Comparison of ENCODE assay signal across 14 mouse cellular contexts in genomic region chr7:128541771-128542170, GRCm38 (mm10). TPM values are rescaled to one million over a fixed set of nuclear protein-coding genes. Genes with fewer than 3 reads are reported as not detected.
DNase-seq lines count a peak whose midpoint lies in the region; ATAC-seq and TF ChIP-seq lines count a peak whose summit lies in the region.
"Had no signal": no experiment of that assay in that cellular context is flagged by ENCODE, and none has a peak within 500 bp of the region (broad histone marks: within the 10 kb centered on the region; RNA-seq: fewer than 3 reads in every experiment).

No protein-coding gene starts in this region.

- DNase-seq in gastrocnemius, adult 2 months, result no peak
- DNase-seq in gastrocnemius, postnatal 36 days, result no peak
- no peak for DNase-seq in hindbrain, embryonic 14.5 days (ENCODE audit: low spot score)
- DNase-seq in stomach, postnatal 0 days (ENCODE audit: low spot score), result no peak
- no peak for DNase-seq in urinary bladder, postnatal 36 days (ENCODE audit: low spot score in 2 of 2)
- DNase-seq: cerebellum, adult 11-12 months; kidney, adult 18-20 months; liver, embryonic 13.5 days; spleen, adult 18-20 months had no signal

- 71% methylated on average over 17 of the region's 17 CpGs for WGBS in hindbrain, embryonic 14.5 days
- 74% methylated on average over 17 of the region's 17 CpGs for WGBS in hindbrain, embryonic 16.5 days
- 87% methylated on average over 17 of the region's 17 CpGs for whole genome bisulfite sequencing in stomach, embryonic 14.5 days
- WGBS in stomach, postnatal 0 days, result 80% methylated on average over 17 of the region's 17 CpGs
- WGBS in stomach, embryonic 16.5 days, result 88% methylated on average over 17 of the region's 17 CpGs

- no peaks in the 10 kb centered on the region for H3K27me3 ChIP-seq in hindbrain, embryonic 14.5 days (ENCODE audit: control insufficient read depth, insufficient read depth, low read length)
- no peaks in the 10 kb centered on the region for H3K27me3 ChIP-seq in hindbrain, embryonic 16.5 days (replicated peaks; ENCODE audit: control insufficient read depth, insufficient read depth, low read length)
- no peaks in the 10 kb centered on the region for H3K27me3 ChIP-seq in stomach, embryonic 14.5 days (ENCODE audit: control insufficient read depth, insufficient read depth, low read length)
- H3K27me3 ChIP-seq in stomach, postnatal 0 days (ENCODE audit: control insufficient read depth, insufficient read depth, low read length), result no peaks in the 10 kb centered on the region
- H3K27me3 ChIP-seq in stomach, embryonic 16.5 days (ENCODE audit: control insufficient read depth, insufficient read depth, low read length), result no peaks in the 10 kb centered on the region
- H3K27me3 ChIP-seq: forebrain, embryonic 13.5 days; liver, embryonic 13.5 days; megakaryocyte, embryonic 14.5 days had no signal

- H3K4me2 ChIP-seq in hindbrain, embryonic 14.5 days (replicated peaks), result no peak overlapping the region
- no peak overlapping the region for H3K4me2 ChIP-seq in hindbrain, embryonic 16.5 days (ENCODE audit: low read length)
- H3K4me2 ChIP-seq in stomach, embryonic 14.5 days (replicated peaks; ENCODE audit: low read depth, low read length), result 0 out of 2 replicates have a peak overlapping the region, but pooled peaks have one; percentile 2
- H3K4me2 ChIP-seq in stomach, postnatal 0 days (replicated peaks; ENCODE audit: low read depth), result no peak overlapping the region; the same call in 1 of the 2 replicates
- H3K4me2 ChIP-seq in stomach, embryonic 16.5 days (ENCODE audit: low read depth, low read length), result no peak overlapping the region
- H3K4me2 ChIP-seq: forebrain, embryonic 13.5 days; liver, embryonic 13.5 days had no signal

- 0 out of 2 replicates have a peak, but pooled peaks cover 4% of the 10 kb centered on the region for H3K4me1 ChIP-seq in hindbrain, embryonic 14.5 days (replicated peaks; ENCODE audit: control insufficient read depth, insufficient read depth, low read length)
- peaks cover 7% of the 10 kb centered on the region; the same call in 1 of the 2 replicates for H3K4me1 ChIP-seq in hindbrain, embryonic 16.5 days (ENCODE audit: control insufficient read depth, insufficient read depth, low read depth, low read length)
- H3K4me1 ChIP-seq in stomach, embryonic 14.5 days (ENCODE audit: control insufficient read depth, insufficient read depth, low read length), result peaks cover 20% of the 10 kb centered on the region; the same call in 1 of the 2 replicates
- peaks cover 7% of the 10 kb centered on the region; the same call in 1 of the 2 replicates for H3K4me1 ChIP-seq in stomach, postnatal 0 days (replicated peaks; ENCODE audit: control insufficient read depth, insufficient read depth)
- H3K4me1 ChIP-seq in stomach, embryonic 16.5 days (ENCODE audit: control insufficient read depth, insufficient read depth, low read length), result peaks cover 35% of the 10 kb centered on the region

- intact Hi-C loops in gastrocnemius, adult 2 months (cut with DNase I), result no loop called here
- intact Hi-C loops in gastrocnemius, postnatal 36 days (cut with DNase I), result no loop called here

- no peak overlapping the region for H3K9ac ChIP-seq in hindbrain, embryonic 14.5 days
- H3K9ac ChIP-seq in hindbrain, embryonic 16.5 days (ENCODE audit: low read depth, low read length), result no peak overlapping the region
- no peak overlapping the region for H3K9ac ChIP-seq in stomach, embryonic 14.5 days (replicated peaks; ENCODE audit: low read depth, low read length)
- no peak overlapping the region for H3K9ac ChIP-seq in stomach, postnatal 0 days (ENCODE audit: low read length)
- H3K9ac ChIP-seq in stomach, embryonic 16.5 days (ENCODE audit: low read length), result no peak overlapping the region
- H3K9ac ChIP-seq: forebrain, embryonic 13.5 days; liver, embryonic 13.5 days had no signal

- TF ChIP-seq CTCF in gastrocnemius, adult 2 months (IDR thresholded peaks at IDR 0.05), result no peak
- TF ChIP-seq CTCF in stomach, postnatal 0 days (IDR thresholded peaks at IDR 0.05; ENCODE audit: low read depth), result no peak

- no peak for ATAC-seq in hindbrain, embryonic 14.5 days (ENCODE audit: low FRiP score)
- ATAC-seq in hindbrain, embryonic 16.5 days, result no peak
- ATAC-seq in stomach, embryonic 14.5 days (ENCODE audit: insufficient number of reproducible peaks, insufficient read depth, low FRiP score, low read depth), result no peak
- ATAC-seq in stomach, postnatal 0 days (ENCODE audit: low FRiP score, low TSS enrichment), result no peak
- ATAC-seq in stomach, embryonic 16.5 days (ENCODE audit: insufficient read depth, low FRiP score), result no peak
- ATAC-seq: forebrain, embryonic 13.5 days had no signal

- no peak for TF ChIP-seq EP300 in stomach, postnatal 0 days (optimal IDR thresholded peaks at IDR 0.05)

- no peaks in the 10 kb centered on the region for H3K9me3 ChIP-seq in hindbrain, embryonic 14.5 days (ENCODE audit: control insufficient read depth, low read length)
- no peaks in the 10 kb centered on the region for H3K9me3 ChIP-seq in hindbrain, embryonic 16.5 days (ENCODE audit: control insufficient read depth, low read length)
- H3K9me3 ChIP-seq in stomach, embryonic 14.5 days (ENCODE audit: control insufficient read depth, low read depth, low read length), result no peaks in the 10 kb centered on the region
- no peaks in the 10 kb centered on the region for H3K9me3 ChIP-seq in stomach, postnatal 0 days (ENCODE audit: control insufficient read depth, low read length)
- H3K9me3 ChIP-seq in stomach, embryonic 16.5 days (replicated peaks; ENCODE audit: control insufficient read depth, low read length), result no peaks in the 10 kb centered on the region
- H3K9me3 ChIP-seq: forebrain, embryonic 13.5 days; liver, embryonic 13.5 days; megakaryocyte, embryonic 14.5 days had no signal

- H3K36me3 ChIP-seq in hindbrain, embryonic 14.5 days (replicated peaks; ENCODE audit: control insufficient read depth, insufficient read depth), result no peaks in the 10 kb centered on the region
- no peaks in the 10 kb centered on the region for H3K36me3 ChIP-seq in hindbrain, embryonic 16.5 days (ENCODE audit: control insufficient read depth, insufficient read depth, low read length)
- H3K36me3 ChIP-seq in stomach, embryonic 14.5 days (ENCODE audit: control insufficient read depth, insufficient read depth, low read length), result peaks cover 37% of the 10 kb centered on the region
- peaks cover 18% of the 10 kb centered on the region for H3K36me3 ChIP-seq in stomach, postnatal 0 days (ENCODE audit: control insufficient read depth, insufficient read depth, low read length)
- H3K36me3 ChIP-seq in stomach, embryonic 16.5 days (ENCODE audit: control insufficient read depth, insufficient read depth, low read length), result peaks cover 10% of the 10 kb centered on the region; the same call in 1 of the 2 replicates

- peak overlapping the region; percentile 16 for H3K4me3 ChIP-seq in gastrocnemius, adult 2 months
- H3K4me3 ChIP-seq in hindbrain, embryonic 14.5 days (replicated peaks; ENCODE audit: low read length), result no peak overlapping the region
- H3K4me3 ChIP-seq in hindbrain, embryonic 16.5 days (ENCODE audit: low read length), result no peak overlapping the region
- no peak overlapping the region for H3K4me3 ChIP-seq in stomach, embryonic 14.5 days (ENCODE audit: low read depth, low read length)
- no peak overlapping the region for H3K4me3 ChIP-seq in stomach, postnatal 0 days (ENCODE audit: low read depth, low read length)
- no peak overlapping the region for H3K4me3 ChIP-seq in stomach, embryonic 16.5 days (replicated peaks; ENCODE audit: low read length)
- H3K4me3 ChIP-seq: forebrain, embryonic 13.5 days; liver, embryonic 13.5 days; megakaryocyte, embryonic 14.5 days had no signal

- H3K27ac ChIP-seq in gastrocnemius, adult 2 months, result peak overlapping the region; percentile 99
- peak overlapping the region; percentile 5; the same call in 1 of the 2 replicates for H3K27ac ChIP-seq in hindbrain, embryonic 14.5 days
- no peak overlapping the region for H3K27ac ChIP-seq in hindbrain, embryonic 16.5 days (ENCODE audit: low read depth, low read length)
- H3K27ac ChIP-seq in stomach, embryonic 14.5 days (ENCODE audit: low read length), result no peak overlapping the region
- no peak overlapping the region; the same call in 1 of the 2 replicates for H3K27ac ChIP-seq in stomach, postnatal 0 days (replicated peaks)
- peak overlapping the region; percentile 50; the same call in 1 of the 2 replicates for H3K27ac ChIP-seq in stomach, embryonic 16.5 days (ENCODE audit: low read length)
- H3K27ac ChIP-seq: forebrain, embryonic 13.5 days; liver, embryonic 13.5 days had no signal

RNA-seq across cellular contexts. Expression of gene Bag3, which starts 18.4 kb away (rescaled TPM):
- total RNA-seq in gastrocnemius, adult 2 months (2021), result 100 to 1,000 TPM; 133 to 186 TPM
- total RNA-seq in gastrocnemius, postnatal 36 days (2021), result 100 to 1,000 TPM; 130 to 132 TPM
- 2.9 and 3.4 TPM in 2 replicates for polyA plus RNA-seq in hindbrain, embryonic 14.5 days (2014; fragmentation: Nextera tagmentation; extraction: Ambion mirVana)
- 2.7 and 3.8 TPM in 2 replicates for polyA plus RNA-seq in hindbrain, embryonic 16.5 days (2015; fragmentation: Nextera tagmentation; extraction: Ambion mirVana)
- 18.1 and 19.3 TPM in 2 replicates for polyA plus RNA-seq in stomach, embryonic 14.5 days (2014; fragmentation: Nextera tagmentation; extraction: Ambion mirVana)
- 17.7 and 19.2 TPM in 2 replicates for polyA plus RNA-seq in stomach, postnatal 0 days (2015; fragmentation: Nextera tagmentation; extraction: Ambion mirVana)
- 17.4 and 20.8 TPM in 2 replicates for polyA plus RNA-seq in stomach, embryonic 16.5 days (2015; fragmentation: Nextera tagmentation; extraction: Ambion mirVana)

Comparison
In these comparisons a context has a peak if more than half of its experiments do, and no peak if none do; other contexts are left out.
1. H3K27ac ChIP-seq: peak in gastrocnemius, adult 2 months (single experiment), hindbrain, embryonic 14.5 days (single experiment) and stomach, embryonic 16.5 days (single experiment); none in hindbrain, embryonic 16.5 days (single experiment), stomach, embryonic 14.5 days (single experiment) and stomach, postnatal 0 days (single experiment).